Mouse (Mus musculus) left cerebral cortex, adult 8-10 months (tissue): ENCODE results near the gene Serpinb9g. TPM values are rescaled to one million over a fixed set of nuclear protein-coding genes. Genes with fewer than 3 reads are reported as not detected.
"Not testable (repeated sequence)": the region's sequence is repeated elsewhere in the genome, so short reads cannot be mapped to it uniquely, and the experiment has no call there.

Experiments used
- DNase-seq, 2 experiments: peaks; one replicate each; pipeline ENCODE4 v3.0.0; 2022; ENCODE audit warnings: low spot score in 2 of 2
- total RNA-seq, 4 experiments: library from RNA; stranded (reverse); gene quantifications; 2 replicates each; pipeline ENCODE4 v1.2.4; 2022

Serpinb9g gene
- not detected for total RNA-seq

DNA sequence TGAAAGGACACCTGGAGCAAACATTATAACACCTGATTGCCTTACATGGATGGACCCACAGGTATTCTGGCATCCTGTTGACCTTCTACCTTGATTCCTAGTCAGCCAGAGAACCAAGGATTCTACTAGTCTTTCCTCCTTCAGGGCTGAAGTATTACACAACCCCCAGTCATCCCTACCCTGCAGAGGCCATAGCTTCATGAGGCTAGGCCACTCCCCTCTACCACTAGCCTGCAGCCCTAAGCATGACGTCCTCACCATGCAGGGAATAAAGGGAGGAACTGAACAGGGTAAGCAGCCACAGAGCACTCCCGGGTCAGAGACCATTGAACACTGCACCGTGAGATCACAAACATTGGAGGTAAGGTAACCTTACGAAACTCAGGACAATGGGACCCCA lies at the start of gene Serpinb9g:
Gene Serpinb9g, plus strand, starts transcription at position 301 of the 400 bp plus-strand sequence.
- DNase-seq, result not testable (repeated sequence)

DNA sequence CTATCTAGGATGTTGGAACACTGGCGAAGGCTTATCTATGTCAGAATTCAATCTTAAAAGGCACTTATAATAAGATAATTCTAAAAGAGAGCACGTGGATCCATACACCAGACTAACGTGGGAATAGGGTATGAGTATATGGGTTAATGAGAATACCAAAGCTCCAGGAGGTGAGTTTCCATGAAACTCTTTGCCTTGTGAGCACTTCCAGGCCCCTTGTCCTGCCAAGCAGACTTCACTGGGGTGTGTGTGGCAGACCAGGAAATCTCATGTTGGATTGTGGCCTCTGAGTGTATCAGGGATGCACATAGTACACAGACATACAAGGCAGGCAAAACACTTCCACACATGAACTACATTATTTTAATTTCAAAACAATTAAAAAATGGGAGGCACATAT lies 718 bp upstream of the Serpinb9g start:
- not testable (repeated sequence) for DNase-seq

DNA sequence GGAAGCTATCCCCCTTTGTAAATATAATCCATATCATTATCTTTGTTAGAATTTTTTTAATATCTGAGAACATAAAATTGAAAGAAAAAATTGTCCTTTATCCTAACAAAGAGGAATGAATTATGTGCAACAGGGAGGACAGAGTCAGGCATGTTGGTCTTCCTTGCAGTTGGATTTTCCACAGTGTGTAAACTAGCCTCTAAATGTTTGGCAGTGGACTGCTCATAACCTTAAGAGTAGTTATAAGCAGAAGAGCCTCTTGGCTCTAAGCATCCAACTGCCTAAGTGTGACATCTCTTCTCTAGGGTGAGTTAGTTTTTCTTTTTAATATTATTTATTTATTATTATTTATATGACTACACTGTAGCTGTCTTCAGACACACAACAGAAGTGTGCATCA lies 40.0 kb downstream of the Serpinb9g start:
- DNase-seq, result no peak

DNA sequence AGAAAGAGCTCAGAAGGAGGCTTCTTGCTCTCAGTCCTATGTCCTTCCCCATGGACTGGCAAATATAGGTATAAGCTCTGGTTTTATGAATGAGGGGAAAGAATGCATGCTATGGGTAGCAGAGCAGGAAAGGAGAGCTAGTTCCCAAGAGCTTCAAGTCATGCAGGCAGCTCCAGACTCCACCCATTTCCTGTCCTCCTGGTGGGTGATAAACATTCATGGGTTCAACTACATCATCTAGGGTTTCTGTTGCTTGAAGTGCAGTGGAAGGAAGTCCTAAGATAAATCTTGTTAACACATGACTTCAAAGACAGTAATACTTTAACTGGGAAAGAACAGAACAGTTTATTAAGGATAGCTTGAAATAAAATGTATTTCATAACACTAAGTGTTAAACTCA lies 48.2 kb downstream of the Serpinb9g start:
- DNase-seq, result no peak

Other genes starting within 250 kb of the Serpinb9g start
- not detected for gene Serpinb9e, start 235.2 kb upstream of the Serpinb9g start, total RNA-seq
- not detected for gene Serpinb9f, start 160.7 kb upstream of the Serpinb9g start, total RNA-seq
- not detected for gene Gm11397, start 89.0 kb upstream of the Serpinb9g start, total RNA-seq
- gene Serpinb6d, start 176.6 kb downstream of the Serpinb9g start, total RNA-seq, result not detected